Mouse (Mus musculus) spleen, adult 2 months (tissue): ENCODE data around the gene Foxr1. TPM values are rescaled to one million over a fixed set of nuclear protein-coding genes. Genes with fewer than 3 reads are reported as not detected.
A peak's percentile ranks its signal among the peaks of the same experiment; 100 is the strongest.

ENCODE experiments used
- DNase-seq, 2 experiments: peaks; one replicate each; pipeline versions ENCODE4 v3.0.0 to v3.0.0-alpha.2; 2012 to 2021; ENCODE audit warnings: low spot score in 2 of 2, low read depth in 1 of 2
- H3K27ac ChIP-seq: fragments of 200-500 bp; 2 replicates; pipeline ENCODE4 v1.5.1; 2012; ENCODE audit warnings: low read length, inconsistent platforms; ENCODE audit not compliant: insufficient read depth
- H3K27me3 ChIP-seq: fragments of 200-500 bp; 2 replicates; pipeline ENCODE4 v1.6.1; 2012; ENCODE audit warnings: mild to moderate bottlenecking, moderate library complexity, low read length, inconsistent platforms; ENCODE audit not compliant: control insufficient read depth, insufficient read depth
- H3K36me3 ChIP-seq: fragments of 200-500 bp; 2 replicates; pipeline ENCODE4 v1.6.1; 2012; ENCODE audit warnings: mild to moderate bottlenecking, low read length, inconsistent platforms; ENCODE audit not compliant: control insufficient read depth, insufficient read depth
- H3K4me1 ChIP-seq: fragments of 200-500 bp; 2 replicates; pipeline ENCODE4 v1.6.1; 2011; ENCODE audit warnings: inconsistent platforms; ENCODE audit not compliant: control insufficient read depth, insufficient read depth, insufficient read length
- H3K4me3 ChIP-seq: fragments of 200-500 bp; 2 replicates; pipeline ENCODE4 v1.5.1; 2011; ENCODE audit warnings: mild to moderate bottlenecking, inconsistent platforms; ENCODE audit not compliant: insufficient read depth, insufficient read length; ENCODE audit errors: extremely low read depth
- CTCF ChIP-seq: fragments of 200-500 bp; IDR thresholded peaks from 2 replicates; pipeline ENCODE4 v1.5.1; 2011; ENCODE audit warnings: mild to moderate bottlenecking, inconsistent platforms; ENCODE audit not compliant: insufficient read depth, insufficient read length, insufficient replicate concordance; ENCODE audit errors: extremely low read depth
- POLR2A ChIP-seq: fragments of 200-500 bp; IDR thresholded peaks from 2 replicates; pipeline ENCODE4 v1.6.1; 2011; ENCODE audit warnings: low read depth, low read length, inconsistent platforms
- WGBS: fragments of 180-500 bp; shearing (Covaris S2); methylation state at CpG from one replicate; pipeline ENCODE4 v1.1.7; 2018; 5-methylcytosine and 5-hydroxymethylcytosine counted together
- polyA plus RNA-seq: library from polyadenylated mRNA; depleted of rRNA; stranded (reverse); fragments of >200 nt; gene quantifications from 2 replicates; pipeline ENCODE4 v1.2.3, GENCODE M21; 2012

Gene Foxr1
- polyA plus RNA-seq, 1 experiment: 0.15 TPM

- peaks cover 37% of the 10 kb centered on the region for H3K36me3 ChIP-seq
- under 1% methylated on average over 51 of the region's 51 CpGs for whole genome bisulfite sequencing
Observed at GRCm38 (mm10) chr9:44406906-44407751, 33.8 kb downstream of the Foxr1 start, which contains the start of the genes Rps25 and Trappc4. Gene Rps25, plus strand, starts transcription at chr9:44407139. Gene Trappc4, minus strand, starts transcription at chr9:44407600.

GRCm38 (mm10) chr9:44405011-44405410 is 35.9 kb downstream of the Foxr1 start:
- Histone ChIP-seq H3K36me3 (peaks cover 37% of the 10 kb centered on the region), H3K27ac (no peak overlapping the region)

More at GRCm38 (mm10) chr9:44406906-44407751, 33.8 kb downstream of the Foxr1 start, which contains the start of the genes Rps25 and Trappc4:
- peak within 1 kb of the TSS; percentile 96 for H3K27ac ChIP-seq
- no peaks in the 10 kb centered on the region for H3K4me1 ChIP-seq
- peak within 1 kb of the TSS; percentile 92 for H3K4me3 ChIP-seq
- DNase-seq: peak; percentile 89 to 94
- TF ChIP-seq POLR2A: peak; percentile 44; the same call in 1 of the 2 replicates
- no peak for TF ChIP-seq CTCF
- H3K27me3 ChIP-seq: no peaks in the 10 kb centered on the region

GRCm38 (mm10) chr9:44401081-44401480 is 39.9 kb downstream of the Foxr1 start:
- H3K36me3 ChIP-seq: peaks cover 33% of the 10 kb centered on the region
- no peak for TF ChIP-seq POLR2A
- TF ChIP-seq CTCF: no peak
- no peaks in the 10 kb centered on the region for H3K27me3 ChIP-seq
- DNase-seq: no peak
- no peak overlapping the region for H3K27ac ChIP-seq
- WGBS: 88% methylated on average over 4 of the region's 4 CpGs
- peaks cover 3% of the 10 kb centered on the region; the same call in 1 of the 2 replicates for H3K4me1 ChIP-seq
- no peak overlapping the region for H3K4me3 ChIP-seq

More at GRCm38 (mm10) chr9:44405011-44405410, 35.9 kb downstream of the Foxr1 start:
- Histone ChIP-seq H3K4me1 (no peaks in the 10 kb centered on the region; the same call in 1 of the 2 replicates), H3K4me3 (no peak overlapping the region), H3K27me3 (no peaks in the 10 kb centered on the region)
- TF ChIP-seq CTCF (no peak), POLR2A (no peak)
- DNase-seq: no peak
- WGBS: 92% methylated on average over 3 of the region's 3 CpGs

GRCm38 (mm10) chr9:44399795-44400114 is 41.2 kb downstream of the Foxr1 start:
- DNase-seq: no peak
- TF ChIP-seq POLR2A (no peak), CTCF (no peak)
- Histone ChIP-seq H3K36me3 (peaks cover 30% of the 10 kb centered on the region), H3K4me3 (no peak overlapping the region), H3K4me1 (peaks cover 3% of the 10 kb centered on the region; the same call in 1 of the 2 replicates), H3K27me3 (no peaks in the 10 kb centered on the region), H3K27ac (no peak overlapping the region)
- WGBS: 93% methylated on average over 6 of the region's 6 CpGs

DNA sequence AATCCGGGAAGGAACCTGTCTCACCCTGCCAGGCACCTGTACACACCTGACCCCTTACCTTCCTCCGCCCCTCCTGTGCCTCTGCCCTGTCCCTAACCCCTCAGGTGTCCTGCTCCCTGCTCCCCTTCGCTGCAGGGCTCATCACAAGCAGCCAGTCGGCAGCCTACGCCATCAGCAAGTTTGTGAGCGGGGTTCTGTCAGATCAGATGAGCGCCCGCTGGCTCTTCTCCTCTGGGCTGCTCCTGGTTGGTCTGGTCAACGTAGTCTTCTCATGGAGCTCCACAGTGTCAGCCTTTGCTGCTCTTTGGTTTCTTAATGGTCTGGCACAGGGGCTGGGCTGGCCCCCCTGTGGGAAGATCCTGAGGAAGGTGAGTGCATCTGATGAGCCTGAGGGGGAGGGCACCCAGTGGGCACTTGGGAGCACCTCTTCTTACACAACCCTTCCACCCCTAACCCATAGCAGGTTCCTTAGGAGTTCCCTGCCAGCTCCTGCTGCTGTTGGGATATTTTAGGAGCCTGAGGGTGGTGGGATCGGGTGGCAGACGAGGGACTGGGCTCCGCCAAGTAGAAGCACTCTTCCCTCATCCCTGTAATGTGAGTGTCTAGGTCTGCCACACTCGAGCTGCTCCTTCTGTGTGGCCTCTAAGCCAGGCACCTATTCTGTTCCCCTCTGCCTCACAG is 41.7 kb downstream of the Foxr1 start:
- Histone ChIP-seq H3K27ac (no peak overlapping the region), H3K36me3 (peaks cover 27% of the 10 kb centered on the region)
- 89% methylated on average over 13 of the region's 13 CpGs for WGBS

GRCm38 (mm10) chr9:44398551-44398950 is 42.4 kb downstream of the Foxr1 start:
- TF ChIP-seq POLR2A (no peak), CTCF (no peak)
- no peak overlapping the region for H3K4me3 ChIP-seq
- H3K36me3 ChIP-seq: peaks cover 21% of the 10 kb centered on the region
- WGBS: 88% methylated on average over 9 of the region's 9 CpGs
- no peak for DNase-seq
- no peak overlapping the region for H3K27ac ChIP-seq
- peaks cover 3% of the 10 kb centered on the region; the same call in 1 of the 2 replicates for H3K4me1 ChIP-seq
- no peaks in the 10 kb centered on the region for H3K27me3 ChIP-seq

More for the DNA sequence above, 41.7 kb downstream of the Foxr1 start:
- Histone ChIP-seq H3K4me3 (no peak overlapping the region), H3K4me1 (peaks cover 3% of the 10 kb centered on the region; the same call in 1 of the 2 replicates), H3K27me3 (no peaks in the 10 kb centered on the region)
- no peak for DNase-seq
- no peak for TF ChIP-seq CTCF
- no peak for TF ChIP-seq POLR2A
